Mouse (Mus musculus) thymus, postnatal 25 days (tissue): Measurements from ENCODE around the gene Cdc45.
"Not testable (repeated sequence)": the region's sequence is repeated elsewhere in the genome, so short reads cannot be mapped to it uniquely, and the experiment has no call there.

Experiments used
- DNase-seq: peaks from one replicate; pipeline ENCODE4 v3.0.0; 2022

Gene Cdc45

DNA sequence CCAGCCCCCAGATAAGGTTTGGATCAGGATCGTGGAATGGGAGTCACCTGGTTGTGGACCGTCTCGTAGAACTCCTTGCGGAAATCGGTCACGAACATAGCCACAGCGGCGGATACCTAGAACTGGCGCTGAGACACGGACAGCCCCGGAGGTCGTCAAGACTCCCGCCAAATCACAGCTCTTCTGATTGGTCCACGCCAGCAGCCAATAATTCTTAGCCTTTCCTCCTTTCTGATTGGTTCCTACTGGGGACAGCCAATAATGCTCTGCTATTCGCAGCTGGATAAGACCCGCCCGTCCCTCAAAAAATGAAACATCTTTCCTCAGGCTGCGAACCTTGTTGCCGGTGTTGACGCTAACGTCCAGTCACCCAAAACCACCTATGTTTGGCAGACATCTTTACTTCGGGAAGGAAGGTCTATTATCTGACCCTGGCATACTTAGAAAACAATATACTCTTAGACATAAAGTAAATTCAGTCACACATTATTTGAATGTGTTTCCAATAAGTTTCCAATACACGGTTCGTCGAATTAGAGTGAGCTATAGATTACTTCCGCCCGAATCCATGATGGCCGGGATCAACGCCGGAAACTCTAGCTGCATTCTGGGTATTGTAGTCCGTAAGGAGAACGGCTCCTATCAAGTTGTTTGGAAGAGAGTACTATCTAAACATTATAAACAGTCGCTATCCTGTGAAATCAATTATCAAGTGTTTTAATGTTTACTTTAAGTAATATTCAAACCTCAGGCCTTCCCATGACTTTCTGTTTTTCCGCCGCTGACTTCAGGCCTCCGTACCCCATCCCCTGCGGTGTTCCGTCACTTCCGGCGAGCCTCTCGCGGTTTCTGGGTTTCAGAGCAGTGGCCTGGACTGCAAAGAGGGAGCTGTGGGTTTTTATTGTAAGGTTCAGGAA, at the start of gene Cdc45, which contains the start of gene Ufd1:
Gene Cdc45, minus strand, starts transcription at position 520 of the 917 bp plus-strand sequence.
Gene Ufd1, plus strand, starts transcription at position 312 of the 917 bp plus-strand sequence.
- DNase-seq, result peak; percentile 86

GRCm38 (mm10) chr16:18860186-18860585, 48.4 kb upstream of the Cdc45 start:
- no peak for DNase-seq

GRCm38 (mm10) chr16:18858551-18858950, 46.8 kb upstream of the Cdc45 start:
- peak; percentile 14 for DNase-seq

- not testable (repeated sequence) for DNase-seq
Measured at GRCm38 (mm10) chr16:18849521-18850190, 37.9 kb upstream of the Cdc45 start.

GRCm38 (mm10) chr16:18846301-18846820, 34.6 kb upstream of the Cdc45 start:
- no peak for DNase-seq

DNA sequence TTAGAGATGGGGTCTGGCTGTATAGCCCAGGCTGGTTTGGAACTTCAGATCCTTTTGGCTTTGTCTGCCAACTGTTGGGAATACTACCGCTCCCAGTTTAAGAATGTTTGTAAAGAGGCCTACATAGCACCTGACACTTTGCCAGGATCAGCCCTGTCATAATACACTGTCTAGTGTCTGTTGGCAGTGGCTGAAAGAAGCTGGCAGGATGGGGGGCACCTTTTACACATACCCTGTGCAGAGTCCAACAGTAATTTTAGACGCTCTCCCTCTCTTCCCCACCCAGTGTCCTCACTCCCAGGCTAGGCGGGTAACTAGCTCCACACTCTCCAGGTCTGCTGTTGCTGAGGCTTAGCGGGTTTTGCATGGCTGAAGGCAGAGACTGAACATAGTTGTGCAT, 26.6 kb upstream of the Cdc45 start:
- DNase-seq, result no peak

- peak; percentile 96 for DNase-seq
Measured at GRCm38 (mm10) chr16:18836468-18837208, 24.9 kb upstream of the Cdc45 start, which contains the start of the genes 2510002D24Rik and Gm28539. Gene 2510002D24Rik, plus strand, starts transcription at chr16:18836578. Gene Gm28539, plus strand, starts transcription at chr16:18836584.

DNA sequence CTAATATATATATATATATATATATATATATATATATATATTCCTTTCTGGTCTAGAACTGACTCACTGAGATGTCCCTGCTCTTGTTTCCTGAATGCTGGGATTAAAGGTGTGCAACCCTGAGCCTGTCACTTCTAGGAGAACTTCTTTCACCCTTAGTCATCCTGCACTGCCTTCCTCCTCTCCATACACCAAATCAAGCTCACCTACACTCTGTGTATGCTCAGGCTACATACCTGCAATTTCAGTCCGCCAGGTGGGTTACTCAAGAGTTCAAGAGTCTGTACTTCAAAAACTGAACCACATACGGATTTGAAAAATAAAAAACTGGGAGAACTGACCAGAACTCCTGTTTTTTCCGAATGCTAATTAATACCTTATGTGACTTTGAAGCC, 24.3 kb upstream of the Cdc45 start:
- DNase-seq, result no peak

DNA sequence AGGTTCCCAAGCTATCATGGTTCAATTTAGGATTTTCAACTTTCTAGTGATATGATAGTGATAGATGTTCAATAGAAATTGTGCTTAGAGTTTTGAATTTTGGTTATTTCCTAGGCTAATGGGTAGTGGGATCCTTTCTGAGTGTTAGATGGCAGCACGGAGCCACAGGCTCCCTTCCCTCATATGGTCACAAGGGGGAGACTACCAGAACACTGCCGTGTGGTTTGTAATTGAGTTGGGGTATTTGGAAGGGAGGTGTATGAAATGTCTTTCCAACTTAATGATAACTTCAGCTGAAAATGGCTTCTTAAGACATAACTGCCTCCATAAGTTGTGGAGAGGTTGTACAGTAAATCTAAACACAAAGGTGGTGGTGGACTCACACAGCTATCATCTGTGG, 21.7 kb upstream of the Cdc45 start:
- no peak for DNase-seq

DNA sequence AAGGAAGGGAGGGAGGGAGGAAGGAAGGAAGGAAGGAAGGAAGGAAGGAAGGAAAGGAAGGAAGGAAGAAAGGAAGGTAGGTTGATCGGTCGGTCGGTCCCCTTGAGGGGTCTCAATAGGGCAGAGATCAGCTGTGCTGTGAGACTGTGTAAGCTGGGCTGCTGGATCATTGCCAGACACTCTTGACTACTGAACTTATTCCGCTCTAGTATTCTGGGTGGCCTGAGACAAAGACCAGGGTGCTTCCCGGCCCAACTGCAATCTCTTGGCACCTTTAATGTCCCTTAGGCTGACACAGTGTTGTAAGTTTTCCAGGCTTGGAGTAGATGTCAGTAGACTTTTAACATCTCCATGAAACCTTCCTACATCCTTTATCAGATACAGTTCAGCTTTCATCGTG, 17.3 kb upstream of the Cdc45 start:
- no peak for DNase-seq

GRCm38 (mm10) chr16:18828630-18829029, 16.8 kb upstream of the Cdc45 start:
- DNase-seq, result no peak

DNA sequence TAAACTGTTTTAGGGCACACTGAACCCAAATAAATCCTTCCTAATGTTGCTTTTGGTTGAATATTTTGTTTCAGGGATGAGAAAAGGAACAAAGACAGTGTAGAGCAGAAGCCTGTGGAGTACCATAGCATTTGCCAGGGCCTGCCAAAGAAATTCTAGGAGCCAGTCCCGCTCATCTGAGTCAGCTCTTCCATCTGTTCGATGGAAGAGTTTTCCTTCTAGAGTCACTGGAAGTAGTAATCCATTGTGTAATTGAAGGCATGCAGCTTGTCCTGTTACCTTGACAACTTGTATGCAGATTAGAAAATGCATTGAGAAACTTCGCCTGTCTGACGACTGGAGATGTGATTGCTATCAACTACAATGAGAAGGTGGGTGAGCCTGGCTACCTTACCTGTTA, 11.1 kb upstream of the Cdc45 start:
- DNase-seq, result no peak

DNA sequence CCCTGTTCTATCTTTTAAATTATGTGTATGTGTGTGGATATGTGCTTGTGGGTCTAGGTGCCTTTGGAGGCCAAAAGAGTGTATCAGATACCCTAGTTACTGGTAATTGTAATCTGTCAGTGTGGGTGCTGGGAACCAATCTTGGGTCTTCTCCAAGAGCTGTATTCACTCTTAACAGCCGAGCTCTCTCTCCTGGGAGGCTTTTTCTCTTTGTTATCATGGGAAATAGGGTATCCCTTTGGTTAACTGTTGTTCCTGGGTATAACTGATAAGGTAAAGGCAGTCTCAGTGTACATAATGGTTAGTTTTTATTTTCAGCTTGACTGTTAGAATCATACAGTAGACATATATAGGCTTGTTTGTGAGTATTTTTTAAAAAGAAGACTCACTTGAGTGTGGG, 10.6 kb upstream of the Cdc45 start:
- no peak for DNase-seq

- DNase-seq, result no peak
Measured at GRCm38 (mm10) chr16:18812385-18812910, 661 bp upstream of the Cdc45 start.

GRCm38 (mm10) chr16:18811032-18811431, 755 bp downstream of the Cdc45 start:
- no peak for DNase-seq

GRCm38 (mm10) chr16:18809001-18809400, 2.8 kb downstream of the Cdc45 start:
- DNase-seq, result no peak

GRCm38 (mm10) chr16:18805746-18806145, 6.0 kb downstream of the Cdc45 start:
- no peak for DNase-seq

DNA sequence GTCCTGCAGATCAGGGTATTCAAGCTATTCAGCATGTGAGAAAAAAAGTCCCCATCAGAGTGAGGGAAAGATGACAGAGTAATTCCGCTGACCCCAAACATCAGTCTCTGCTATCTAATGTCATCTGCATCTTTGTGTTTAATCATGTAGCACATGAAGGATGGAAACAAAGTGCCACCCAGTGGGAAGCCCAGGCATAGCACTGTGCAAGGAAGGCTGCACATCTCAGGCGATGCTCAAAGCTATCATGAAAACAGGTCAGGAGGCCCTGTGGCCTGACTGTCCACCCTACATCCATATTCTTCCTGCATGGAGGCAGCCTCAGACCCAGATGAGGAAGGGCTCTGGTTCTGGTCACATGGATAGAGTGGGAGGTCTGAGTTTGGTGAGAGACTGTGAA, 12.9 kb downstream of the Cdc45 start:
- DNase-seq, result peak; percentile 35

DNA sequence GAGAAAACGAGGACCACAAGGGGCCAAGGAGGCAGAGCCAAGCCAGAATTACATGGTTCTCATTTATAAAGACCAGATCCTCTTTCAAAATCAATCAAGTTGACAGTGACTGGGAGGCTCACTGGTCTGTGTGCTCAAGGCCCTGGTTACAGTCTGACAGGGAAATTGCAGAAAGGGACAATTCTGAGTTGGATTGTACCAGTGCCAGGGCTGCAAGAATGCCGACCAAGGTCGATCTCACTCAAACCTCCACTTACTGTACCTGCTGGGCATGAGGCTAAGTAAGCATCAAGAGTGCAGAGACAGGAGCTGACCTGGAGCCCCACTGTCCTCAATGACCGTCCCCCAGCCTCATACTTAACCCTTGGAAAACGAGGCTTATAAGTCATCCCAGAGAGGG, 13.6 kb downstream of the Cdc45 start:
- DNase-seq, result no peak

DNA sequence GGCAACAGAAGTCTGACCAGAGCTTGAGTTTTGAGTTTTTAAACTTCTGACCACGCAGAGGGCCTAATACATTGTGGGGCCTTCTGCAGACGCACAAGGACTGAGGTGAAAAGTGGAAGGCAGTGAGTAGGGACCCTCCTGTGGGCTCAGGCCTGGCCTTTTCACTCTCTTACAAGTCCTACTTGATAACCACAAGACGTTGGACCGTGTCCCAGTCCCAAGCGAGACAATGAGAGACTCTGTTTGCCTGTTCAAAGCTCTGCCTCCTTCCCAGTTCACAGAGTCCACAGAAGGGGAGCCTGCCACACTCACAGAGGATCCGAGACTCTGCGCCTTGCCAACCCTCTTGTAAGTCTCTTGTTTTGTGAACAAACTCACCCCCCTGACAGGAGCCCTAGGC, 15.1 kb downstream of the Cdc45 start:
- no peak for DNase-seq

DNA sequence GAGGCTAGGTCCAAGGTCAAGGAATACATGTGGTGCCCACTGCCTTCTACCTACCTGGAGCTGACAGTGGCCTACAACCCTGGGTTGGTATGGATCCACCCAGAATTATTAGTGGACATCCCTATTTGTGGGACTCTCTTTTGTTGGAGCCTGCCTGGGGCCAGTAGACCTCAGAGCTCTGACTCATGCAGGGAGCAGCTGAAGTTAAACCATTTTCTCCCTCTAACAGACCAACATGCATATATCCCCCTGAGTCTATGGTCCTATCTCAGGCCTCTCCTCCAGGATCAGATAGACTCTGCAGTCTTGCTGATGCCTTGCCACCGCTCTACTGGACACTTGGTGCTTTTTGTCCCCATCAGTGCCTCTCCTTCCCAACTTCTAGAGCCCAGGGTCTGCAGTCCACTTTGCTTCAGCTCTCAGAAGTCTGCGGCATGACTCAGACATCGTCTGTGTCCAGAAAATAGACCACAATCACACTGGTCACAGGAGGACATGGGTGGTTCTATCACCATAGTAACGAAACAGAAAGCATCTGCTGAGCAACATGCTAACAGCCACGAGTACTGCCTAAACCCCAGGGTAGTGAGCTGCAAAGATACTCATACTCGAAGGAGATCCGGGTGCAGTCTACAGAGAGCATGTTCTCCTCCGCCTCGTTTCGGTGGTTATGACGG, 16.4 kb downstream of the Cdc45 start:
- DNase-seq, result no peak
